Mouse (Mus musculus) heart, adult 2 months (tissue): Measurements from ENCODE around the gene Fbxo34.

ENCODE experiments used
- CTCF ChIP-seq: fragments of 200-600 bp; IDR thresholded peaks from 2 replicates; pipeline ENCODE4 v1.8.1; 2022; ENCODE audit warnings: antibody characterized with exemption, mild to moderate bottlenecking, moderate library complexity
- EP300 ChIP-seq: fragments of 200-500 bp; IDR thresholded peaks from 2 replicates; pipeline ENCODE4 v1.6.1; 2011; ENCODE audit warnings: low read depth, low read length, control low read depth; ENCODE audit not compliant: insufficient read depth

DNA sequence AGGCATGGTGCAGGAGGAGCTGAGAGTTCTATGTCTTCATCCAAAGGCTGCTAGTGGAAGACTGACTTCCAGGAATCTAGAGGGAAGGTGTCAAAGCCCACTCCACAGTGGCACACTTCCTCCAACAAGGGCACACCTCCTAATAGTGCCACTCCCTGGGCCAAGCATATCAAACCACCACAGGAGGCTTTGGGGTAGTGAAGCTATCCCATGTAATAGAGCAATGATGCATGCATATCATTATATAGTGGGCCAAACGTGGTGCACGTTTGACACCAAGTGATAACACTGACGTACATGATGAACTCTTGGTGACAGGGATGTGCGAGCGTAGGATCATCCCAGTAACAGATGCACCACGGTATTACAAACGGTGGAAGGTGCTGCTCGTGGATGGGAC is 11.8 kb downstream of the Fbxo34 start:
- TF ChIP-seq EP300, result no peak
- no peak for TF ChIP-seq CTCF
